ENCODE assay signal across 8 mouse cellular contexts in the genomic region with DNA sequence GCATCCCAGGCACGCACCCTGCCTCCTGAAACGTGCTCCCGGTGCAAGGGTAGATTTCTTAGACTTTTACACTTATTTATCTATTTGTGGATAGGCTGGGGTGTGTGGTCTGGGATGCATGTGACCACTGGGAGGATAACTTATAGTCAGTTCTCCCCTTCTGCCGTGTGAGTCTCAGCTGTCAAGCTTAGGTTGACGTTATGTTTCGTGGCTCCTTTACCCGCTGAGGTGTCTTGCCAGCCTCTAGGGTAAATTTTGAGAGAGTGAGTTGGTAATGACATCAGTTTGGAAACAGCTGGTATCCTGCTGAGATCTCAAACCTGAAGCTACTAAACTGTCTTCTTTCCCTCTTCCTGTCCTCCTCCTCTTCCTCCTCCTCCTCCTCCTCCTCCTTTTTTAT. TPM values are rescaled to one million over a fixed set of nuclear protein-coding genes. Genes with fewer than 3 reads are reported as not detected.
DNase-seq lines count a peak whose midpoint lies in the region; ATAC-seq and TF ChIP-seq lines count a peak whose summit lies in the region.

No protein-coding gene starts in this region.

- H3K4me3 ChIP-seq in lung, embryonic 14.5 days (ENCODE audit: low read depth, low read length): peak overlapping the region; percentile 38
- H3K4me3 ChIP-seq in embryonic facial prominence, embryonic 11.5 days (ENCODE audit: low read depth, low read length): peak overlapping the region; percentile 35
- H3K4me3 ChIP-seq in intestine, embryonic 16.5 days (ENCODE audit: low read length): peak overlapping the region; percentile 35
- H3K4me3 ChIP-seq in neural tube, embryonic 12.5 days: peak overlapping the region; percentile 26; the same call in 1 of the 2 replicates

- H3K36me3 ChIP-seq in lung, embryonic 14.5 days (ENCODE audit: insufficient read depth): no peaks in the 10 kb centered on the region
- no peaks in the 10 kb centered on the region for H3K36me3 ChIP-seq in embryonic facial prominence, embryonic 11.5 days (replicated peaks; ENCODE audit: control insufficient read depth, insufficient read depth, low read depth, low read length)
- H3K36me3 ChIP-seq in intestine, embryonic 16.5 days (ENCODE audit: control insufficient read depth, insufficient read depth, low read length): no peaks in the 10 kb centered on the region
- H3K36me3 ChIP-seq in neural tube, embryonic 12.5 days: no peaks in the 10 kb centered on the region

- H3K9ac ChIP-seq in lung, embryonic 14.5 days: peak overlapping the region; percentile 46
- H3K9ac ChIP-seq in embryonic facial prominence, embryonic 11.5 days (replicated peaks; ENCODE audit: low read length): peak overlapping the region; percentile 47
- H3K9ac ChIP-seq in intestine, embryonic 16.5 days (ENCODE audit: low read depth, low read length): peak overlapping the region; percentile 53; the same call in 1 of the 2 replicates
- peak overlapping the region; percentile 35; the same call in 1 of the 2 replicates for H3K9ac ChIP-seq in neural tube, embryonic 12.5 days

- TF ChIP-seq CTCF in lung, embryonic 14.5 days (IDR thresholded peaks at IDR 0.05; ENCODE audit: low read depth): no peak

- H3K4me2 ChIP-seq in lung, embryonic 14.5 days: peak overlapping the region; percentile 64
- H3K4me2 ChIP-seq in embryonic facial prominence, embryonic 11.5 days (ENCODE audit: low read depth, low read length): peak overlapping the region; percentile 39
- H3K4me2 ChIP-seq in intestine, embryonic 16.5 days (ENCODE audit: low read depth, low read length): peak overlapping the region; percentile 40
- peak overlapping the region; percentile 59 for H3K4me2 ChIP-seq in neural tube, embryonic 12.5 days (replicated peaks)

- ATAC-seq in lung, embryonic 14.5 days (ENCODE audit: insufficient read depth): no peak
- ATAC-seq in embryonic facial prominence, embryonic 11.5 days (replicated peaks; ENCODE audit: insufficient number of reproducible peaks, low FRiP score, low TSS enrichment, low read depth): no peak
- ATAC-seq in intestine, embryonic 16.5 days: no peak
- no peak for ATAC-seq in neural tube, embryonic 12.5 days (ENCODE audit: low FRiP score, low read depth)

- no peaks in the 10 kb centered on the region for H3K27me3 ChIP-seq in lung, embryonic 14.5 days (ENCODE audit: insufficient read depth, low read length)
- H3K27me3 ChIP-seq in embryonic facial prominence, embryonic 11.5 days (ENCODE audit: control insufficient read depth, insufficient read depth, low read length): no peaks in the 10 kb centered on the region
- no peaks in the 10 kb centered on the region for H3K27me3 ChIP-seq in intestine, embryonic 16.5 days (replicated peaks; ENCODE audit: control insufficient read depth, insufficient read depth, low read length)
- H3K27me3 ChIP-seq in neural tube, embryonic 12.5 days (replicated peaks): no peaks in the 10 kb centered on the region

- no peaks in the 10 kb centered on the region for H3K4me1 ChIP-seq in lung, embryonic 14.5 days (ENCODE audit: insufficient read depth)
- H3K4me1 ChIP-seq in embryonic facial prominence, embryonic 11.5 days (ENCODE audit: control insufficient read depth, insufficient read depth, low read length): no peaks in the 10 kb centered on the region
- H3K4me1 ChIP-seq in intestine, embryonic 16.5 days (ENCODE audit: control insufficient read depth, insufficient read depth, low read length): peaks cover 3% of the 10 kb centered on the region; the same call in 1 of the 2 replicates
- H3K4me1 ChIP-seq in neural tube, embryonic 12.5 days: 0 out of 2 replicates have a peak, but pooled peaks cover 5% of the 10 kb centered on the region

- peak overlapping the region; percentile 42; the same call in 1 of the 2 replicates for H3K27ac ChIP-seq in lung, embryonic 14.5 days (ENCODE audit: low read depth)
- H3K27ac ChIP-seq in embryonic facial prominence, embryonic 11.5 days (replicated peaks; ENCODE audit: low read depth, low read length): 0 out of 2 replicates have a peak overlapping the region, but pooled peaks have one; percentile 3
- no peak overlapping the region for H3K27ac ChIP-seq in intestine, embryonic 16.5 days (ENCODE audit: low read length)
- H3K27ac ChIP-seq in neural tube, embryonic 12.5 days: no peak overlapping the region

- 27% methylated on average over 7 of the region's 7 CpGs for WGBS in lung, embryonic 14.5 days
- WGBS in embryonic facial prominence, embryonic 11.5 days: 32% methylated on average over 7 of the region's 7 CpGs
- WGBS in intestine, embryonic 16.5 days: 13% methylated on average over 7 of the region's 7 CpGs
- 27% methylated on average over 7 of the region's 7 CpGs for WGBS in neural tube, embryonic 12.5 days

- DNase-seq in lung, embryonic 14.5 days: peak; percentile 27
- DNase-seq in lung, postnatal 25 days (ENCODE audit: low spot score): no peak
- peak; percentile 24 for DNase-seq in embryonic facial prominence, embryonic 11.5 days (ENCODE audit: low spot score)
- DNase-seq in urinary bladder, postnatal 14 days (ENCODE audit: low spot score): no peak
- DNase-seq in MN1 (ENCODE audit: low spot score): no peak
- no peak for DNase-seq in urinary bladder, adult 18-20 months (ENCODE audit: low spot score in 2 of 2)

- no peaks in the 10 kb centered on the region for H3K9me3 ChIP-seq in lung, embryonic 14.5 days (ENCODE audit: low read depth, low read length)
- H3K9me3 ChIP-seq in embryonic facial prominence, embryonic 11.5 days (replicated peaks; ENCODE audit: control insufficient read depth, low read length): no peaks in the 10 kb centered on the region
- no peaks in the 10 kb centered on the region for H3K9me3 ChIP-seq in intestine, embryonic 16.5 days (ENCODE audit: control insufficient read depth, low read length)
- H3K9me3 ChIP-seq in neural tube, embryonic 12.5 days: no peaks in the 10 kb centered on the region

RNA-seq across cellular contexts. Expression of a gene that starts 3.6 kb away (rescaled TPM):
- 0.64 TPM in 1 of 2 replicates, not detected in the other for polyA plus RNA-seq in lung, embryonic 14.5 days (2014; fragmentation: Nextera tagmentation; extraction: Ambion mirVana)
- polyA plus RNA-seq in embryonic facial prominence, embryonic 11.5 days (2014; fragmentation: Nextera tagmentation; extraction: Ambion mirVana): 0.15 and 0.36 TPM in 2 replicates
- 5.9 and 6.3 TPM in 2 replicates for polyA plus RNA-seq in intestine, embryonic 16.5 days (2015; fragmentation: Nextera tagmentation; extraction: Ambion mirVana)
- polyA plus RNA-seq in neural tube, embryonic 12.5 days (2016; fragmentation: Nextera tagmentation; extraction: Ambion mirVana): 0.24 and 0.25 TPM in 2 replicates

RNA-seq across cellular contexts. Expression of a gene that starts 17.4 kb away (rescaled TPM):
- polyA plus RNA-seq in lung, embryonic 14.5 days (2014; fragmentation: Nextera tagmentation; extraction: Ambion mirVana): 72.0 and 73.8 TPM in 2 replicates
- polyA plus RNA-seq in embryonic facial prominence, embryonic 11.5 days (2014; fragmentation: Nextera tagmentation; extraction: Ambion mirVana): 72.9 and 76.1 TPM in 2 replicates
- polyA plus RNA-seq in intestine, embryonic 16.5 days (2015; fragmentation: Nextera tagmentation; extraction: Ambion mirVana): 60.2 and 65.6 TPM in 2 replicates
- 110 and 112 TPM in 2 replicates for polyA plus RNA-seq in neural tube, embryonic 12.5 days (2016; fragmentation: Nextera tagmentation; extraction: Ambion mirVana)

RNA-seq across cellular contexts. Expression of a gene that starts 18.9 kb away (rescaled TPM):
- polyA plus RNA-seq in lung, embryonic 14.5 days (2014; fragmentation: Nextera tagmentation; extraction: Ambion mirVana): 204 and 217 TPM in 2 replicates
- polyA plus RNA-seq in embryonic facial prominence, embryonic 11.5 days (2014; fragmentation: Nextera tagmentation; extraction: Ambion mirVana): 204 and 213 TPM in 2 replicates
- polyA plus RNA-seq in intestine, embryonic 16.5 days (2015; fragmentation: Nextera tagmentation; extraction: Ambion mirVana): 175 and 180 TPM in 2 replicates
- 270 and 298 TPM in 2 replicates for polyA plus RNA-seq in neural tube, embryonic 12.5 days (2016; fragmentation: Nextera tagmentation; extraction: Ambion mirVana)

RNA-seq across cellular contexts. Expression of a gene that starts 19.0 kb away (rescaled TPM):
- 40.8 and 42.7 TPM in 2 replicates for polyA plus RNA-seq in lung, embryonic 14.5 days (2014; fragmentation: Nextera tagmentation; extraction: Ambion mirVana)
- 33.2 and 36.7 TPM in 2 replicates for polyA plus RNA-seq in embryonic facial prominence, embryonic 11.5 days (2014; fragmentation: Nextera tagmentation; extraction: Ambion mirVana)
- 10.2 and 16.8 TPM in 2 replicates for polyA plus RNA-seq in intestine, embryonic 16.5 days (2015; fragmentation: Nextera tagmentation; extraction: Ambion mirVana)
- polyA plus RNA-seq in neural tube, embryonic 12.5 days (2016; fragmentation: Nextera tagmentation; extraction: Ambion mirVana): 61.2 and 65.4 TPM in 2 replicates

RNA-seq across cellular contexts. Expression of a gene that starts 39.0 kb away (rescaled TPM):
- 515 and 542 TPM in 2 replicates for polyA plus RNA-seq in lung, embryonic 14.5 days (2014; fragmentation: Nextera tagmentation; extraction: Ambion mirVana)
- polyA plus RNA-seq in embryonic facial prominence, embryonic 11.5 days (2014; fragmentation: Nextera tagmentation; extraction: Ambion mirVana): 464 and 487 TPM in 2 replicates
- polyA plus RNA-seq in intestine, embryonic 16.5 days (2015; fragmentation: Nextera tagmentation; extraction: Ambion mirVana): 421 and 489 TPM in 2 replicates
- polyA plus RNA-seq in neural tube, embryonic 12.5 days (2016; fragmentation: Nextera tagmentation; extraction: Ambion mirVana): 344 and 354 TPM in 2 replicates

Comparison
In these comparisons a context has a peak if more than half of its experiments do, and no peak if none do; other contexts are left out.
1. DNase-seq: peak in lung, embryonic 14.5 days (single experiment) and embryonic facial prominence, embryonic 11.5 days (single experiment); none in lung, postnatal 25 days (single experiment), urinary bladder, postnatal 14 days (single experiment), MN1 (single experiment) and urinary bladder, adult 18-20 months (0 of 2).
2. H3K27ac ChIP-seq: peak in lung, embryonic 14.5 days (single experiment) and embryonic facial prominence, embryonic 11.5 days (single experiment); none in intestine, embryonic 16.5 days (single experiment) and neural tube, embryonic 12.5 days (single experiment).
3. Peak in every context shown above with its lines, with median percentiles within 50 percentile points of each other: H3K4me2 ChIP-seq, H3K4me3 ChIP-seq and H3K9ac ChIP-seq.